Mouse (Mus musculus): ENCODE measurements at regions not wholly inside any gene's neighbourhood (a gene's known extent, or its start where the extent isn't known, plus 50 kb on each side); places are given as distances from the start of the nearest gene placed in this dataset.

DNA sequence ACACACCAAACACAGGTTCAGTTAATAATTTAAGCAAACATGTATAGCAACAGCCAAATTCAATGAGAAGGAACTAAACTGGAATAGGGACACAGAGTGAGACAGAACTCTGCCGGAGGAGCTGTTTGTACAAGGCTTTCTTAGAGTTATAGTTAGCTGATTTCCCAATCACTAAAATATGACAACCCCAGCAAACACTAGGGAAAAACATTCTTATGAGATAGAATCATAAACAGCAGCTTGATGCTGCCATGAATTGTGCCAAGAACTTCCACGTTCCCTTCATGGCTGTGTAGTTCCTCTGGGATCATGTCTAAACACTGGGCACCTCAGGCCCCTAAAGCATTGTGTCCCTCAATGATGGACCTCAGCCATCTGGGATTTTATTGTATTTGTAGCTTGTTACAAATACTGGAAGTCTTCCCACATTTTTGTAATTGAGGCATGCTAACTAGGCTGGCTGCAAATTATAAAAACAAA is 1033.4 kb downstream of the Fam19a2 start:
- TF ChIP-seq ZKSCAN1 (IDR thresholded peaks at IDR 0.05; ENCODE audit: borderline replicate concordance, low read depth, low read length) (no peak), ZC3H11A (IDR thresholded peaks at IDR 0.05; ENCODE audit: low read depth, low read length) (no peak), E2F4 (IDR thresholded peaks at IDR 0.05; ENCODE audit: insufficient replicate concordance, low read depth, low read length) (no peak), USF1 (IDR thresholded peaks at IDR 0.05; ENCODE audit: low read depth, low read length) (no peak), NRF1 (IDR thresholded peaks at IDR 0.05; ENCODE audit: low read depth, low read length) (no peak), ZNF384 (IDR thresholded peaks at IDR 0.05; ENCODE audit: low read depth, low read length) (no peak), SMC3 (IDR thresholded peaks at IDR 0.05; ENCODE audit: low read depth, low read length) (no peak), JUN (IDR thresholded peaks at IDR 0.05; ENCODE audit: insufficient read depth, low read depth, low read length) (no peak), ETS1 (conservative IDR thresholded peaks at IDR 0.05; ENCODE audit: low read depth, low read length) (no peak), POLR2AphosphoS2 (IDR thresholded peaks at IDR 0.05; ENCODE audit: low read depth, low read length) (no peak), PAX5 (IDR thresholded peaks at IDR 0.05; ENCODE audit: low read length) (no peak), CHD2 (IDR thresholded peaks at IDR 0.05; ENCODE audit: low read length) (no peak), ELF1 (IDR thresholded peaks at IDR 0.05; ENCODE audit: low read depth, low read length) (no peak), BHLHE40 (IDR thresholded peaks at IDR 0.05; ENCODE audit: low read depth, low read length) (no peak), NELFE (IDR thresholded peaks at IDR 0.05; ENCODE audit: low read depth, low read length) (no peak)
- Histone ChIP-seq H3K79me2 (replicated peaks; ENCODE audit: control insufficient read depth, extremely low read depth, insufficient read depth, poor library complexity, severe bottlenecking) (no peaks in the 10 kb centered on the region), H3K4me3 (replicated peaks in 1 of 3; ENCODE audit: low read depth in 2 of 3, low read length in 2 of 3, poor library complexity in 1 of 3) (no peak overlapping the region), H3K27me3 (replicated peaks) (no peaks in the 10 kb centered on the region), H3K36me3 (replicated peaks in 1 of 2; ENCODE audit: control insufficient read depth in 1 of 2, insufficient read depth in 1 of 2, low read length in 1 of 2) (no peaks in the 10 kb centered on the region), H3K4me2 (ENCODE audit: insufficient read depth, low read depth, poor library complexity, severe bottlenecking) (no peak overlapping the region), H3K9me3 (replicated peaks; ENCODE audit: low read length) (peaks cover 24% of the 10 kb centered on the region), H3K4me1 (ENCODE audit: control insufficient read depth in 1 of 2, insufficient read depth in 2 of 2) (no peaks in the 10 kb centered on the region), H3K27ac (ENCODE audit: insufficient read depth, low read depth) (no peak overlapping the region), H3K9ac (ENCODE audit: insufficient read depth, low read depth) (no peak overlapping the region)
- in situ Hi-C loops (cut with MboI; ENCODE audit: low pct_ligation_motif_present, low pct_unique_long_range_greater_than_20kb, low sequenced_read_pairs) (no loop called here), dilution Hi-C loops (cut with MboI; ENCODE audit: extremely low pct_ligation_motif_present, extremely low pct_unique_long_range_greater_than_20kb, low sequenced_read_pairs) (no loop called here)
- no peak for DNase-seq (ENCODE audit: extremely low read depth)

DNA sequence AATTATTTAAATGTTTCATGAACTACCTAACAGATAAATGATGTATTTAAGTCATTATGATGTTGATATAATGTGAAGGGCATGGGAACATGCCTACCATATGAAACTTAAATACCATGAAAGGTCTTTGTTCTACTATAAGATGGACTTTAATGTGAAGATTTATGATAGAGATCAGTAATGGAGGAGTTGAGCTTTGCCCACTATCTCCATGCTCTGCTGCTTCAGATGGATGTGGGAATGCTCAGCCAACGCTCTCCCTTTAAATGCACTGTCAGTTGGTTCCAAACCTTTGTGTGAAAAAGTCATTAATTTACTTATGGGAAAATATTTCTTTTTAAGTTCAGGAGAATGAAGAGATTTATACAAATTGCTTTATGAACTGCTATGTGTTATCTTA is 1040.9 kb downstream of the Fam19a2 start:
- H3K79me2 ChIP-seq (replicated peaks; ENCODE audit: control insufficient read depth, extremely low read depth, insufficient read depth, poor library complexity, severe bottlenecking): no peaks in the 10 kb centered on the region
- dilution Hi-C loops (cut with MboI; ENCODE audit: extremely low pct_ligation_motif_present, extremely low pct_unique_long_range_greater_than_20kb, low sequenced_read_pairs) (no loop called here), in situ Hi-C loops (cut with MboI; ENCODE audit: low pct_ligation_motif_present, low pct_unique_long_range_greater_than_20kb, low sequenced_read_pairs) (no loop called here)
- H3K9me3 ChIP-seq (replicated peaks; ENCODE audit: low read length): peaks cover 35% of the 10 kb centered on the region
- DNase-seq (ENCODE audit: extremely low read depth): no peak
- TF ChIP-seq NRF1 (IDR thresholded peaks at IDR 0.05; ENCODE audit: low read depth, low read length): no peak
- no peak for TF ChIP-seq MYC (IDR thresholded peaks at IDR 0.05; ENCODE audit: low read depth, low read length)
- H3K4me3 ChIP-seq (replicated peaks in 1 of 3; ENCODE audit: low read depth in 2 of 3, low read length in 2 of 3, poor library complexity in 1 of 3): no peak overlapping the region
- H3K9ac ChIP-seq (ENCODE audit: insufficient read depth, low read depth): no peak overlapping the region
- H3K27me3 ChIP-seq (replicated peaks): no peaks in the 10 kb centered on the region
- H3K36me3 ChIP-seq (replicated peaks in 1 of 2; ENCODE audit: control insufficient read depth in 1 of 2, insufficient read depth in 1 of 2, low read length in 1 of 2): no peaks in the 10 kb centered on the region
- no peak overlapping the region for H3K27ac ChIP-seq (ENCODE audit: insufficient read depth, low read depth)
- H3K4me2 ChIP-seq (ENCODE audit: insufficient read depth, low read depth, poor library complexity, severe bottlenecking): no peak overlapping the region
- H3K4me1 ChIP-seq (ENCODE audit: control insufficient read depth in 1 of 2, insufficient read depth in 2 of 2): no peaks in the 10 kb centered on the region
